Mouse (Mus musculus) neural tube, embryonic 13.5 days (tissue): ENCODE measurements around the gene Mmp1b. TPM values are rescaled to one million over a fixed set of nuclear protein-coding genes. Genes with fewer than 3 reads are reported as not detected.
"Not testable (repeated sequence)": the region's sequence is repeated elsewhere in the genome, so short reads cannot be mapped to it uniquely, and the experiment has no call there.

Source experiments
- ATAC-seq: fragments of 200-750 bp; cut with Nextera tagmentation; 2 replicates; pipeline ENCODE4 v1.8.0; 2017; ENCODE audit warnings: low read depth, mild to moderate bottlenecking, moderate TSS enrichment, moderate library complexity
- H3K27ac ChIP-seq: fragments of 300-500 bp; sonication (generic); replicated peaks from 2 replicates; pipeline ENCODE4 v1.5.1; 2015; ENCODE audit warnings: moderate library complexity, mild to moderate bottlenecking, inconsistent platforms
- H3K27me3 ChIP-seq: fragments of 300-500 bp; sonication (generic); 2 replicates; pipeline ENCODE4 v1.6.1; 2015; ENCODE audit warnings: mild to moderate bottlenecking, inconsistent platforms
- H3K36me3 ChIP-seq: fragments of 300-500 bp; sonication (generic); 2 replicates; pipeline ENCODE4 v1.6.1; 2015; ENCODE audit warnings: mild to moderate bottlenecking, inconsistent platforms
- H3K4me1 ChIP-seq: fragments of 300-500 bp; sonication (generic); replicated peaks from 2 replicates; pipeline ENCODE4 v1.6.1; 2015; ENCODE audit warnings: inconsistent platforms
- H3K4me2 ChIP-seq: fragments of 300-500 bp; sonication (generic); 2 replicates; pipeline ENCODE4 v1.6.1; 2015; ENCODE audit warnings: inconsistent platforms, mild to moderate bottlenecking, moderate library complexity
- H3K4me3 ChIP-seq: fragments of 300-500 bp; sonication (generic); 2 replicates; pipeline ENCODE4 v1.5.1; 2015; ENCODE audit warnings: mild to moderate bottlenecking, inconsistent platforms
- H3K9ac ChIP-seq: fragments of 300-500 bp; sonication (generic); 2 replicates; pipeline ENCODE4 v1.6.1; 2015; ENCODE audit warnings: moderate library complexity, mild to moderate bottlenecking, inconsistent platforms
- H3K9me3 ChIP-seq: fragments of 300-500 bp; sonication (generic); 2 replicates; pipeline ENCODE4 v1.6.1; 2016; ENCODE audit warnings: inconsistent platforms
- WGBS: fragments of 180-500 bp; shearing (Covaris S2); methylation state at CpG from one replicate; pipeline ENCODE4 v1.1.7; 2015; 5-methylcytosine and 5-hydroxymethylcytosine counted together
- polyA plus RNA-seq: library from polyadenylated mRNA; unstranded; fragments of >200 nt; fragmentation: Nextera tagmentation; extraction: Ambion mirVana; gene quantifications from 2 replicates; pipeline ENCODE4 v1.2.1, GENCODE M21; 2015

Gene Mmp1b
- not detected in 2 replicates for polyA plus RNA-seq

- H3K4me3 ChIP-seq, result no peak within 1 kb of the TSS
- H3K9me3 ChIP-seq, result no peaks in the 10 kb centered on the region
- no peak within 1 kb of the TSS for H3K9ac ChIP-seq
- no peak for ATAC-seq
- no peak within 1 kb of the TSS for H3K4me2 ChIP-seq
- H3K27me3 ChIP-seq, result no peaks in the 10 kb centered on the region
- H3K4me1 ChIP-seq, result no peaks in the 10 kb centered on the region
- H3K36me3 ChIP-seq, result no peaks in the 10 kb centered on the region
- H3K27ac ChIP-seq, result no peak within 1 kb of the TSS
Observed at GRCm38 (mm10) chr9:7387947-7388346, at the start of gene Mmp1b. Gene Mmp1b, minus strand, starts transcription at chr9:7388047.

GRCm38 (mm10) chr9:7396556-7396955 lies 8.7 kb upstream of the Mmp1b start:
- H3K4me3 ChIP-seq, H3K4me1 ChIP-seq, H3K4me2 ChIP-seq, H3K9me3 ChIP-seq, H3K27ac ChIP-seq, H3K27me3 ChIP-seq, H3K9ac ChIP-seq, H3K36me3 ChIP-seq, ATAC-seq: not testable (repeated sequence)
- 85% methylated on average over 8 of the region's 8 CpGs for WGBS

GRCm38 (mm10) chr9:7354535-7354934 lies 33.3 kb downstream of the Mmp1b start:
- Histone ChIP-seq H3K9ac (no peak overlapping the region), H3K36me3 (no peaks in the 10 kb centered on the region), H3K9me3 (no peaks in the 10 kb centered on the region), H3K27ac (no peak overlapping the region), H3K4me3 (no peak overlapping the region), H3K27me3 (no peaks in the 10 kb centered on the region), H3K4me1 (no peaks in the 10 kb centered on the region), H3K4me2 (no peak overlapping the region)
- ATAC-seq, result no peak
- 83% methylated on average over 3 of the region's 3 CpGs for WGBS

- Histone ChIP-seq H3K27me3 (no peaks in the 10 kb centered on the region), H3K9ac (no peak overlapping the region), H3K9me3 (no peaks in the 10 kb centered on the region), H3K4me2 (no peak overlapping the region), H3K4me3 (no peak overlapping the region), H3K27ac (no peak overlapping the region), H3K36me3 (no peaks in the 10 kb centered on the region), H3K4me1 (no peaks in the 10 kb centered on the region)
- no peak for ATAC-seq
- 88% methylated on average over 2 of the region's 2 CpGs for WGBS
Observed at GRCm38 (mm10) chr9:7345513-7345912, 42.3 kb downstream of the Mmp1b start.

- no peak within 1 kb of the TSS for H3K4me2 ChIP-seq
- no peaks in the 10 kb centered on the region for H3K4me1 ChIP-seq
- no peak for ATAC-seq
- H3K27ac ChIP-seq, result no peak within 1 kb of the TSS
- no peak within 1 kb of the TSS for H3K4me3 ChIP-seq
- H3K27me3 ChIP-seq, result no peaks in the 10 kb centered on the region
- no peaks in the 10 kb centered on the region for H3K36me3 ChIP-seq
- no peak within 1 kb of the TSS for H3K9ac ChIP-seq
- no peaks in the 10 kb centered on the region for H3K9me3 ChIP-seq
Observed at GRCm38 (mm10) chr9:7344107-7344506, 43.7 kb downstream of the Mmp1b start, which contains the start of gene Mmp12. Gene Mmp12, plus strand, starts transcription at chr9:7344381.

GRCm38 (mm10) chr9:7336740-7337483 lies 50.9 kb downstream of the Mmp1b start:
- ATAC-seq, result no peak
- Histone ChIP-seq H3K4me3 (no peak overlapping the region), H3K4me2 (no peak overlapping the region), H3K9me3 (no peaks in the 10 kb centered on the region), H3K27me3 (no peaks in the 10 kb centered on the region), H3K9ac (no peak overlapping the region), H3K36me3 (no peaks in the 10 kb centered on the region), H3K4me1 (no peaks in the 10 kb centered on the region), H3K27ac (no peak overlapping the region)

GRCm38 (mm10) chr9:7335766-7336680 lies 51.8 kb downstream of the Mmp1b start:
- no peaks in the 10 kb centered on the region for H3K27me3 ChIP-seq
- H3K4me1 ChIP-seq, result no peaks in the 10 kb centered on the region
- H3K4me2 ChIP-seq, result no peak overlapping the region
- H3K4me3 ChIP-seq, result no peak overlapping the region
- H3K36me3 ChIP-seq, result no peaks in the 10 kb centered on the region
- no peaks in the 10 kb centered on the region for H3K9me3 ChIP-seq
- WGBS, result 91% methylated on average over 5 of the region's 6 CpGs
- no peak overlapping the region for H3K9ac ChIP-seq
- H3K27ac ChIP-seq, result no peak overlapping the region
- ATAC-seq, result no peak

GRCm38 (mm10) chr9:7331847-7332246 lies 56.0 kb downstream of the Mmp1b start:
- no peaks in the 10 kb centered on the region for H3K27me3 ChIP-seq
- H3K4me1 ChIP-seq, result no peaks in the 10 kb centered on the region
- no peaks in the 10 kb centered on the region for H3K36me3 ChIP-seq
- no peak overlapping the region for H3K27ac ChIP-seq
- H3K4me2 ChIP-seq, result no peak overlapping the region
- H3K9ac ChIP-seq, result no peak overlapping the region
- H3K4me3 ChIP-seq, result no peak overlapping the region
- no peak for ATAC-seq
- no peaks in the 10 kb centered on the region for H3K9me3 ChIP-seq

Other genes starting within 250 kb of the Mmp1b start
- 14.8 and 17.8 TPM in 2 replicates for gene Dync2h1, start 203.6 kb downstream of the Mmp1b start, polyA plus RNA-seq
- gene Dcun1d5, start 203.5 kb downstream of the Mmp1b start, polyA plus RNA-seq, result 124 and 127 TPM in 2 replicates
- gene Mmp13, start 115.5 kb downstream of the Mmp1b start, polyA plus RNA-seq, result not detected in 2 replicates
- not detected in 2 replicates for gene Mmp12, start 43.7 kb downstream of the Mmp1b start, polyA plus RNA-seq
- not detected in 2 replicates for gene Mmp3, start 57.8 kb upstream of the Mmp1b start, polyA plus RNA-seq
- gene Mmp10, start 114.3 kb upstream of the Mmp1b start, polyA plus RNA-seq, result not detected in 2 replicates
- gene Mmp8, start 170.4 kb upstream of the Mmp1b start, polyA plus RNA-seq, result 0.19 and 0.53 TPM in 2 replicates
- gene Mmp27, start 183.3 kb upstream of the Mmp1b start, polyA plus RNA-seq, result not detected in 2 replicates
- not detected in 2 replicates for gene Mmp20, start 240.2 kb upstream of the Mmp1b start, polyA plus RNA-seq